Mouse (Mus musculus) right cerebral cortex, postnatal 25 days (tissue): ENCODE measurements around the gene Gm7324.
"Not testable (repeated sequence)": the region's sequence is repeated elsewhere in the genome, so short reads cannot be mapped to it uniquely, and the experiment has no call there.

ENCODE experiments used
- DNase-seq: peaks from one replicate; pipeline ENCODE4 v3.0.0; 2022

Gene Gm7324

DNA sequence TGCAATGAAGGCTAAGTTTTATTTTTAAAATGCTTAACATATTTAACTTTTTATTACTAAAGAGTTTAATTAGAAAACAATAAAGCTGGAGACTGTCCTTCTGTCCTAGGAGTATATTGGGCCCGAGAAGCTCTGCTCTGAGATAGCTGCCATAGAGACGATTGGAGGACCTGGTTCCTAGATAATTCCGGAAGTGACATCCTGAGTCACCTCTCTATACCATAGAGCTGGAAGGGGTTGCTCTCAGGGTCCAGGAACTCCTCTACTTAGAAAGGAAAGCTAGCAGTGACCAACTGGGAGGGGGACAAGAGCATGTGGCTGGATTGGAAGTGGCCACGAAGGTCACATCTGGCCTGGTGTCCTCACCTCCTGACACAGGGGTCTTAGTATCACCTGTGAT lies at the start of gene Gm7324:
Gene Gm7324 (plus strand): TSS at position 208 of the 400 bp plus-strand sequence.
- DNase-seq, result not testable (repeated sequence)

DNA sequence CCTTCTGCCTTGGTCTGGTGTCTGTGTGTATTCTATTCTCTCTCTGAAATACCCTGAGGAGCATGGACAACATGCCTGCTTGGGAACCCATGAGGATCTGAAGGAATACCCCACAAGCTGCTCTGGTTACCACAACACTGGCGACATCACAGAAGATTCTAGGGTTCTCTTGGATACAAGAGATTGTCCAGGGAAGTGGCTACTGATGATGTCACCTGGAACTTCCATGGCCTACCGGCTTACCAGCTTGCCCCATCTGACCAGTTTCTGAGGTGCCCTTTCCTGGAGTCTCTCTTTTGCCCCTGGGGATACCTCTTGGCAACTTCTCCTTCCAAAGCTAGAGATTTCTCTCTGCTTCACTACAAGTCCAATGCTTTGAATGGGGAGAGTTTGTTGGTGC lies 20.5 kb upstream of the Gm7324 start, which contains the start of gene Gm8165:
Gene Gm8165 (minus strand): TSS at position 101 of the 400 bp plus-strand sequence.
- DNase-seq, result not testable (repeated sequence)

- not testable (repeated sequence) for DNase-seq
Measured at GRCm38 (mm10) chr14:43727385-43727784, 29.8 kb downstream of the Gm7324 start, which contains the start of gene Gm16506. Gm16506 (minus strand) TSS chr14:43727485.

- not testable (repeated sequence) for DNase-seq
Measured at GRCm38 (mm10) chr14:43747566-43747965, 49.9 kb downstream of the Gm7324 start, which contains the start of gene Gm6526. Gm6526 (plus strand) TSS chr14:43747866.
